Mouse (Mus musculus) neutrophil, adult 65 days (primary cell): ENCODE measurements around the gene Ppm1m. TPM values are rescaled to one million over a fixed set of nuclear protein-coding genes. Genes with fewer than 3 reads are reported as not detected.

Experiments used
- total RNA-seq: library from RNA; stranded (reverse); gene quantifications from 2 replicates; pipeline ENCODE4 v1.2.4, GENCODE M21; 2023

Ppm1m gene
- 119 and 163 TPM in 2 replicates for total RNA-seq

GRCm38 (mm10) chr9:106199535-106200272 is at the start of gene Ppm1m:
TSS of gene Ppm1m (minus strand) at chr9:106199746.

GRCm38 (mm10) chr9:106222261-106222851 is 22.8 kb upstream of the Ppm1m start, which contains the start of gene Tlr9:
TSS of gene Tlr9 (plus strand) at chr9:106222598.

GRCm38 (mm10) chr9:106202819-106203636 is 3.5 kb upstream of the Ppm1m start, which contains the start of gene Twf2:
TSS of gene Twf2 (plus strand) at chr9:106203108.

GRCm38 (mm10) chr9:106170556-106171345 is 28.8 kb downstream of the Ppm1m start, which contains the start of gene Wdr82:
TSS of gene Wdr82 (plus strand) at chr9:106170928.

GRCm38 (mm10) chr9:106158037-106158491 is 41.5 kb downstream of the Ppm1m start, which contains the start of gene Glyctk:
TSS of gene Glyctk (minus strand) at chr9:106158138.

Other genes starting within 250 kb of the Ppm1m start
- gene Col6a5, start 239.1 kb downstream of the Ppm1m start, total RNA-seq: not detected in 2 replicates
- gene Col6a4, start 103.0 kb downstream of the Ppm1m start, total RNA-seq: not detected in 2 replicates
- gene Glyctk, start 41.6 kb downstream of the Ppm1m start, total RNA-seq: 1.0 and 2.0 TPM in 2 replicates
- 63.2 and 64.5 TPM in 2 replicates for gene Wdr82, start 28.8 kb downstream of the Ppm1m start, total RNA-seq
- 159 and 176 TPM in 2 replicates for gene Twf2, start 3.4 kb upstream of the Ppm1m start, total RNA-seq
- gene Tlr9, start 22.9 kb upstream of the Ppm1m start, total RNA-seq: 8.3 and 11.3 TPM in 2 replicates
- 172 and 178 TPM in 2 replicates for gene Alas1, start 48.9 kb upstream of the Ppm1m start, total RNA-seq
- gene Poc1a, start 81.3 kb upstream of the Ppm1m start, total RNA-seq: 11.9 and 16.4 TPM in 2 replicates
- 13.4 and 16.1 TPM in 2 replicates for gene Dusp7, start 168.9 kb upstream of the Ppm1m start, total RNA-seq
- gene Rpl29, start 229.7 kb upstream of the Ppm1m start, total RNA-seq: 169 and 281 TPM in 2 replicates
- gene Acy1, start 238.6 kb upstream of the Ppm1m start, total RNA-seq: 3.3 and 4.2 TPM in 2 replicates
- gene Abhd14b, start 247.7 kb upstream of the Ppm1m start, total RNA-seq: 0.64 and 1.4 TPM in 2 replicates
- gene Abhd14a, start 247.9 kb upstream of the Ppm1m start, total RNA-seq: 0.44 and 2.3 TPM in 2 replicates